Mouse (Mus musculus) thymus, adult 2 months (tissue): Measurements from ENCODE around the gene Lrrc45.

Experiments used
- CTCF ChIP-seq: fragments of 200-500 bp; IDR thresholded peaks from 2 replicates; pipeline ENCODE4 v1.5.1; 2012; ENCODE audit warnings: mild to moderate bottlenecking, control low read depth, low read length, moderate library complexity, borderline replicate concordance; ENCODE audit not compliant: control insufficient read depth, poor library complexity, insufficient read depth; ENCODE audit errors: extremely low read depth
- POLR2A ChIP-seq: fragments of 200-500 bp; IDR thresholded peaks from 2 replicates; pipeline ENCODE4 v1.6.1; 2012; ENCODE audit warnings: mild to moderate bottlenecking, low read length, control low read depth, moderate library complexity; ENCODE audit not compliant: control insufficient read depth, poor library complexity, insufficient read depth; ENCODE audit errors: extremely low read depth

- no peak for TF ChIP-seq POLR2A
- no peak for TF ChIP-seq CTCF
Observed at GRCm38 (mm10) chr11:120689365-120689764, 24.4 kb upstream of the Lrrc45 start.
